Mouse (Mus musculus) heart, postnatal 25 days (tissue): ENCODE data around the gene Slc35g3. TPM values are rescaled to one million over a fixed set of nuclear protein-coding genes. Genes with fewer than 3 reads are reported as not detected.

Experiments
- DNase-seq: peaks from one replicate; pipeline ENCODE4 v3.0.0; 2022; ENCODE audit warnings: low spot score
- intact Hi-C: fragments of 180-260 bp; cut with DNase I; formaldehyde crosslinking; loops from one replicate; pipeline ENCODE4 v1.15.1; 2025
- total RNA-seq, 2 experiments: library from RNA; stranded (reverse); gene quantifications; 2 replicates each; pipeline ENCODE4 v1.2.3; 2021

Slc35g3 gene
- total RNA-seq, 2 experiments from 2014 or later, result not detected

DNA sequence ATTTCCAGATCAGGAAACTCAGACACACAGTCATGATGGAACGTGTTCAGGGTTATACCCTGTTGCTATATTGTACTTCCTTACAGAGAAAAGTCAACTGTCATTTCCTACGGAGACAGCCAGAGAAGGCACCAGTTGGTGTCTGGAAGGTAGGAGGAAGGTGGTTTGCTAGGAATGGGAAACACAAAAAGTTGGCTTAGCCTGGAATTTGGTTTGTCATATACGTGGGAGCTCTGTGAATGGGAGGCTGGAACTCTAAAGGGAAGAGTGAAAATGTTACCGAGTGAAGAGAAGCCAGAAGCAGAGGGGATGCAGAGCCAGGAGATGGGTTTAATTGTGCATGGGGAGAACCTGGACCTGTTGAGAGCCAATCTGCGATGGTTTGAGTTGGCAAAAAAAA lies 29.7 kb upstream of the Slc35g3 start:
- no peak for DNase-seq
- intact Hi-C loops, result no loop called here

GRCm38 (mm10) chr11:69789431-69789830 lies 27.7 kb upstream of the Slc35g3 start:
- intact Hi-C loops, result no loop called here
- no peak for DNase-seq

GRCm38 (mm10) chr11:69787306-69787705 lies 25.5 kb upstream of the Slc35g3 start:
- DNase-seq, result no peak
- intact Hi-C loops, result no loop called here

DNA sequence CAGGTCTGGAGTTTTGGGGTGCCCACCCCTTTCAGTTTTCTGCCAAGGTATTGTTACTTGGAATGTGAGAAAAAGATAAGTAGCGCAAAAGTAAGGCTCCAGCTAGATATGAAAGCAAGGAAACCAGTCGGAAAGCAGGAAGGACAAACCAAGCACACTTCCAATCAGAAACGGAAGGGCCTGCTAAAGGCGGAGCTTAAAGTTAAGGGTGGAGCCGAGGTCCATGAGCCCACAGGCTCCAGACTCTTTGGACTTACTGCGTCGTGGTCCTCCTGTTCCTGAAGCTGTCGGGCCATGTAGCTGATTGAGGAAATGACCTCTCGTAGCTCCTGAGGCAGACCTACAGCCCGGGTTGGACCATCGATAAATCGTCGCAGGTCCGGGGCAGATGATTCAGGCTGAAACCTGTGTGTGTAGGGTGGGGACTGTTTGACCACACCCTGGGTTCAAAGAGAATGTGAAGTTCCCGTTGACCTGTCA lies 23.1 kb upstream of the Slc35g3 start:
- DNase-seq, result peak; percentile 54
- intact Hi-C loops, result no loop called here

- intact Hi-C loops, result no loop called here
- DNase-seq, result no peak
Observed at GRCm38 (mm10) chr11:69781828-69782227, 20.1 kb upstream of the Slc35g3 start.

GRCm38 (mm10) chr11:69778985-69779384 lies 17.2 kb upstream of the Slc35g3 start:
- intact Hi-C loops, result no loop called here
- no peak for DNase-seq

GRCm38 (mm10) chr11:69778258-69778982 lies 16.7 kb upstream of the Slc35g3 start:
- DNase-seq, result no peak
- intact Hi-C loops, result no loop called here

- DNase-seq, result no peak
- intact Hi-C loops, result no loop called here
Observed at GRCm38 (mm10) chr11:69777504-69778257, 15.9 kb upstream of the Slc35g3 start.

- intact Hi-C loops, result no loop called here
- no peak for DNase-seq
Observed at GRCm38 (mm10) chr11:69776488-69776887, 14.7 kb upstream of the Slc35g3 start.

GRCm38 (mm10) chr11:69775716-69776115 lies 13.9 kb upstream of the Slc35g3 start:
- intact Hi-C loops, result no loop called here
- no peak for DNase-seq

DNA sequence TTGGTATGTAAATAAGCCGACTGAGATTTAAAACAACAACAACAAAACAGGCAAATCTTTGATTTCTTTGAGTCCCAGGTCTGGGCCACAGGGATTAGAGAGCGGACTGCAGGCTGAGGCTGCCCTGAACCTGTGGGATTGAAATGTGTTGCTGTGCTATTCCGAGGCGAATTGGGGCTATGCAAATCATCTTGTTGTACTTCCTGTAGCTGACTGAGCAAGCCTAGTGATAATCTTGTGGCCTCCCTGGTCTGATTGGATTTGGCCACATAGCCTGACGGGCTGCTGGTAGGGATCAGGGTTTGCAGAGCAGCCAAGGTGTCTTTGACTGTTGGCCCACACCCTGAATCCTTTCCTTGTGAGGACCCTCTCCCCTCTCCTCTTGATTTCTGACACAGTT lies 13.2 kb upstream of the Slc35g3 start:
- intact Hi-C loops, result no loop called here

DNA sequence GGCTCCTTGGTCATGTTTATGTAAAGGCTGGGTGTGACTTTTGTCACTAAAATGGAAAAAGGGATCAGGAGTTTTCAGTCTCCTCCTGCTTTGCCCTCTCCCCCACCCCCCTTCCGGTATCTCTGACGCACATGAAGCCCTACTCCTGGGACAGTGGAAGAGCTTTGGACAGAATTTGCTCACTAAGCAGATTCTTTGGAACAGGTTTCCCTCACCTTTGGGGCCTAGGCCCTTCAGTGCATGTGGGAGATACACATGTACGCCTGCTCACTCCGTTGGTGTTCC lies 5.8 kb upstream of the Slc35g3 start:
- no peak for DNase-seq

More for the DNA sequence above, 13.2 kb upstream of the Slc35g3 start:
- DNase-seq, result no peak

GRCm38 (mm10) chr11:69766872-69767624 lies 5.3 kb upstream of the Slc35g3 start:
- intact Hi-C loops, result loop anchor here (2.0 kb wide), 1 partner anchor 36 kb away; no protein-coding TSS in a partner anchor

More for the DNA sequence above, 5.8 kb upstream of the Slc35g3 start:
- intact Hi-C loops, result loop anchor here (2.0 kb wide), 1 partner anchor 35 kb away; no protein-coding TSS in a partner anchor

DNA sequence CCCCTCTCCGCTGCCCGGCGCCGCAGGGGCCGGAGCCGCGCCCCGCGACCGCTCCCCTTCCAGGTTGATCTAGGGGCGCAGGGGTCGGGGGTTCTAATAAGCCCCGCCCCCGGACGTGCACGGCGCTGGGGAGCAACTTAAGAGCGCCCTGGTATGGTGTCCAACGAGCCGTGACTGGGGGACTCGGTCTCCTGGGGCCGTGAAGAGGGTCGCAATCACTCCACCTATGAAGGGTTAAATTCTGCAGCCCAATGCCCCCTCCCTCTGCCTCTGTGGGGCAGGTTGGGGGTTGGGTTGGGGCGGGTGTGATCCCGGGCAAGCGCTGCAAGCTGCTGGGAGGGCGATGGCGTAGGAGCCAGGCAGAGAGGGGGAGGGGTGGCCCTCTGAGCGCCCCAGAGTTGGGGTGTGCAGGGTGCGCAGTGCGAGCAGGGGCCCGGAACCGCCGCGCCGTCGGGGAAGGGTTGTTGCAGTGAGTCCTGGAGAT lies 4.4 kb upstream of the Slc35g3 start:
- intact Hi-C loops, result loop anchor here (2.0 kb wide), 1 partner anchor 37 kb away; no protein-coding TSS in a partner anchor
- DNase-seq, result peak; percentile 58

More at GRCm38 (mm10) chr11:69766872-69767624, 5.3 kb upstream of the Slc35g3 start:
- DNase-seq, result no peak

DNA sequence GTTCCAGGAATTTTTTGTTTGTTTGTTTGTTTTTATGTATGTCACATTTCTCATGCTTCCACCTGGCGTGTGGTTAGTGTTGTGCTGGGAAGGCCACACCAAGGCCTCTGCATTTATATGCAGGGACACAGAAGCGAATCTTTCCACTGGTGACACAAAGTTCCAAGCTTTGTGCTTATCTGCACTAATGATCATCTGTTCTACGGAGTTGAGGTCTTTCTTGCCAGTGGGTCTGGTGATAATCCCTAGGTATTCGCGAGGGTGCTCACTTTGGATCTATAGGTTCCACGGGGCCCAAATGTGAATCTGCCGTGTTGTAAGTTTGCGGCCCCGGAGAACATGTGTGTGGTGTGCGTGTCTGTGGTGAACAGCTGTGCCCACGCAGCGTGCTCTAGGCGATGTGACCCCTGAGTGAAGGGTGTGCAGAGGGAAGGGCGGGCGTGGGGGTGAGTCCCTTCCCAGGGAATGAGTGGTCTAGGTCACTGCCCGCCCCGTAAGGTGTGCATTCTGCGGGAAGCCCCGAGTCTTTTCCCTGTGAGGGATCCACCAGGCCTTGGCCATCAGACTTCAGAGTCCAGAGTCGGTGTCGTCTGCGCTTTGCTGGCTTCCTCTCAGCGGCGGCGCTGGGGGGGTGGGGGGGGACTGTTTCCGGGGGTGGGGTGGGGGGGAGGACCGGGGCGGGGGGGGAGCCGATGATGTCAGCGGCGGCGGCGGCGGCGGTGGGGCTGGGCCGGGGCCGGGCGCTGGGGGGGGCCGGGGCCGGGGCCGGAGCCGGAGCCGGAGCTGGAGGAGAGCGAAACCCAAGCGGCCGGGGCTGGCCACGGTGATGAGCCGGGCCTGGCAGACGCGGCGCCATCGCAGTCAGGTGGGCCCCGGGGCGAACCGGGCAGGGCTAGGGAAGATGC lies 3.7 kb upstream of the Slc35g3 start, which contains the start of gene Zbtb4:
Zbtb4 (plus strand) TSS at position 692 of the 905 bp plus-strand sequence.
- no peak for DNase-seq
- intact Hi-C loops, result loop anchor here (2.0 kb wide), 1 partner anchor 37 kb away; no protein-coding TSS in a partner anchor

GRCm38 (mm10) chr11:69763551-69763950 lies 1.8 kb upstream of the Slc35g3 start:
- intact Hi-C loops, result no loop called here
- no peak for DNase-seq

DNA sequence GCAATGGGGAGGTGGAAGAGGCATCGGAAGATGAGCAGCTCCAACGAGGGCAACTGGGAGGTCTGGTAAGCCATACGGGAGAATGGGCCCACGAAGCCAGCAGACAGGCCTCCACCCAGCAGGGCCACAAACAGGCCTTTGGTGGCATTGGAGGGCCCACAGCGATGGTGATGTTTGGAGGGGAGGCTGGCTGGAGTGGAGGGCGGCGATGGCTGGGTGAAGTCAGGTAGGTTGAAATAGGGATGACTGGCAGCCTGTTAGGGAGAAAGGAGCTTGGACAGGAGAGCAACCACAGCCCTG lies 917 bp downstream of the Slc35g3 start:
- intact Hi-C loops, result no loop called here
- DNase-seq, result no peak

- DNase-seq, result no peak
- intact Hi-C loops, result no loop called here
Observed at GRCm38 (mm10) chr11:69760160-69760900, 1.4 kb downstream of the Slc35g3 start.
